Mouse (Mus musculus): ENCODE measurements around the gene Lrrc45.

GRCm38 (mm10) chr11:120749430-120749829, 35.7 kb downstream of the Lrrc45 start:
- TF ChIP-seq E2F4 (IDR thresholded peaks at IDR 0.05; ENCODE audit: insufficient read depth), result no peak
- no peak for TF ChIP-seq POLR2A (IDR thresholded peaks at IDR 0.05; ENCODE audit: insufficient read length, low read depth)
- no peak for TF ChIP-seq TCF12 (IDR thresholded peaks at IDR 0.05; ENCODE audit: insufficient read depth, poor library complexity, severe bottlenecking)
- TF ChIP-seq POLR2AphosphoS2 (IDR thresholded peaks at IDR 0.05; ENCODE audit: insufficient read length, low read depth), result no peak
- no peak for TF ChIP-seq CEBPB (IDR thresholded peaks at IDR 0.05; ENCODE audit: insufficient read depth, poor library complexity, severe bottlenecking)
- no peak for TF ChIP-seq USF1 (IDR thresholded peaks at IDR 0.05; ENCODE audit: low read depth)
- no peak for TF ChIP-seq MAX (IDR thresholded peaks at IDR 0.05; ENCODE audit: low read depth)
- TF ChIP-seq MYOD1 (IDR thresholded peaks at IDR 0.05; ENCODE audit: control insufficient read depth in 1 of 3, insufficient read length in 2 of 3, low read depth in 2 of 3), result no peak
- TF ChIP-seq MYOG (IDR thresholded peaks at IDR 0.05; ENCODE audit: control insufficient read depth in 1 of 3, insufficient read depth in 1 of 3, insufficient read length in 2 of 3, low read depth in 2 of 3), result no peak
- no peak for TF ChIP-seq REST (IDR thresholded peaks at IDR 0.05; ENCODE audit: insufficient read depth, insufficient read length)
- no peak for TF ChIP-seq SRF (IDR thresholded peaks at IDR 0.05; ENCODE audit: control insufficient read depth, insufficient read length, low read depth)
